Mouse (Mus musculus): ENCODE data around the gene Olfr506. TPM values are rescaled to one million over a fixed set of nuclear protein-coding genes. Genes with fewer than 3 reads are reported as not detected.

The Olfr506 gene
- polyA plus RNA-seq, 1 experiment, result not detected

DNA sequence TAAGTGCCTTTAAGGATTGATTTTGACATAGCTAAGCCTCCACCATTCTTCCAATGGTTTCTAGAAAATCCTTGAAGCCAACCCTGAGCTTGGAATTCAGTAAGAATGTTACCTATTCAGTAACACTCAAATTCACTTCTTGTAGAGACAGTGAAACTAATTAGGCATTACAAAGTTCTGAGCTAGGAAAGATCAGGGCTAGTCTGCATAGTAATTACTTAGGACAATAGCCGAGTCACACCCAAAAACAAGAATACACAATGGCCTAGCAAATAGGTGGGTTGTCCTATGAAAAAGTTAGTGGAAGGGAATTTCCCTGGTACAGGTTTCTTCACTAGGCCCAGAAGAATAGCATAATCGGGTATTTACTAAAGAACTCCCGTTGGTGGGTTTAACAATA lies 51.8 kb downstream of the Olfr506 start:
- no peak overlapping the region for H3K4me3 ChIP-seq (replicated peaks; ENCODE audit: control insufficient read depth, low read depth, low read length)
- no peak overlapping the region for H3K27ac ChIP-seq (ENCODE audit: control insufficient read depth, insufficient read depth, low read depth, low read length, poor library complexity)
- TF ChIP-seq CTCF (IDR thresholded peaks at IDR 0.05; ENCODE audit: control insufficient read depth, insufficient read depth, low read length), result no peak
- no peak for TF ChIP-seq POLR2A (IDR thresholded peaks at IDR 0.05; ENCODE audit: borderline replicate concordance, control insufficient read depth, low read depth, low read length)
- 71% methylated on average over 3 of the region's 3 CpGs for WGBS
- H3K4me1 ChIP-seq (ENCODE audit: control insufficient read depth, insufficient read depth, low read length), result no peaks in the 10 kb centered on the region

Other genes starting within 250 kb of the Olfr506 start
- gene Olfr494, start 245.5 kb upstream of the Olfr506 start, polyA plus RNA-seq (2011; ENCODE audit: insufficient read depth, insufficient read length, low replicate concordance, missing spikeins), result not detected in 2 replicates
- gene Olfr495, start 217.6 kb upstream of the Olfr506 start, polyA plus RNA-seq (2011; ENCODE audit: insufficient read depth, insufficient read length, low replicate concordance, missing spikeins), result not detected in 2 replicates
- not detected in 2 replicates for gene Olfr497, start 190.4 kb upstream of the Olfr506 start, polyA plus RNA-seq (2011; ENCODE audit: insufficient read depth, insufficient read length, low replicate concordance, missing spikeins)
- not detected in 2 replicates for gene Olfr498, start 145.5 kb upstream of the Olfr506 start, polyA plus RNA-seq (2011; ENCODE audit: insufficient read depth, insufficient read length, low replicate concordance, missing spikeins)
- gene Olfr502, start 85.7 kb upstream of the Olfr506 start, polyA plus RNA-seq (2011; ENCODE audit: insufficient read depth, insufficient read length, low replicate concordance, missing spikeins), result not detected in 2 replicates
- gene Olfr503, start 66.3 kb upstream of the Olfr506 start, polyA plus RNA-seq (2011; ENCODE audit: insufficient read depth, insufficient read length, low replicate concordance, missing spikeins), result not detected in 2 replicates
- not detected in 2 replicates for gene Olfr504, start 45.0 kb upstream of the Olfr506 start, polyA plus RNA-seq (2011; ENCODE audit: insufficient read depth, insufficient read length, low replicate concordance, missing spikeins)
- not detected in 2 replicates for gene Olfr507, start 11.0 kb downstream of the Olfr506 start, polyA plus RNA-seq (2011; ENCODE audit: insufficient read depth, insufficient read length, low replicate concordance, missing spikeins)
- gene Olfr508, start 19.2 kb downstream of the Olfr506 start, polyA plus RNA-seq (2011; ENCODE audit: insufficient read depth, insufficient read length, low replicate concordance, missing spikeins), result not detected in 2 replicates
- gene Olfr509, start 41.1 kb downstream of the Olfr506 start, polyA plus RNA-seq (2011; ENCODE audit: insufficient read depth, insufficient read length, low replicate concordance, missing spikeins), result not detected in 2 replicates
- gene Olfr510, start 55.6 kb downstream of the Olfr506 start, polyA plus RNA-seq (2011; ENCODE audit: insufficient read depth, insufficient read length, low replicate concordance, missing spikeins), result not detected in 2 replicates
- gene Olfr512, start 102.5 kb downstream of the Olfr506 start, polyA plus RNA-seq (2011; ENCODE audit: insufficient read depth, insufficient read length, low replicate concordance, missing spikeins), result not detected in 2 replicates
- not detected in 2 replicates for gene Olfr513, start 140.2 kb downstream of the Olfr506 start, polyA plus RNA-seq (2011; ENCODE audit: insufficient read depth, insufficient read length, low replicate concordance, missing spikeins)
- gene Olfr514, start 215.2 kb downstream of the Olfr506 start, polyA plus RNA-seq (2011; ENCODE audit: insufficient read depth, insufficient read length, low replicate concordance, missing spikeins), result not detected in 2 replicates
- not detected in 2 replicates for gene Olfr516, start 239.7 kb downstream of the Olfr506 start, polyA plus RNA-seq (2011; ENCODE audit: insufficient read depth, insufficient read length, low replicate concordance, missing spikeins)